Mouse (Mus musculus) lung, embryonic 16.5 days (tissue): ENCODE data around the gene Rad9a. TPM values are rescaled to one million over a fixed set of nuclear protein-coding genes. Genes with fewer than 3 reads are reported as not detected.

Source experiments
- ATAC-seq: fragments of 200-750 bp; cut with Nextera tagmentation; 2 replicates; pipeline ENCODE4 v1.8.0; 2017; ENCODE audit warnings: low read depth, mild to moderate bottlenecking, moderate library complexity
- H3K27ac ChIP-seq: fragments of 300-500 bp; sonication (generic); 2 replicates; pipeline ENCODE4 v1.5.1; 2014; ENCODE audit warnings: mild to moderate bottlenecking, control low read depth, low read length
- H3K27me3 ChIP-seq: fragments of 300-500 bp; sonication (generic); 2 replicates; pipeline ENCODE4 v1.6.1; 2014; ENCODE audit warnings: low read depth, low read length, mixed read lengths; ENCODE audit not compliant: control insufficient read depth, insufficient read depth
- H3K36me3 ChIP-seq: fragments of 300-500 bp; sonication (generic); 2 replicates; pipeline ENCODE4 v1.6.1; 2014; ENCODE audit warnings: low read length; ENCODE audit not compliant: control insufficient read depth, insufficient read depth
- H3K4me1 ChIP-seq: fragments of 300-500 bp; sonication (generic); replicated peaks from 2 replicates; pipeline ENCODE4 v1.6.1; 2014; ENCODE audit warnings: low read length, mixed read lengths; ENCODE audit not compliant: control insufficient read depth, insufficient read depth
- H3K4me2 ChIP-seq: fragments of 300-500 bp; sonication (generic); 2 replicates; pipeline ENCODE4 v1.6.1; 2014; ENCODE audit warnings: low read depth, low read length, control low read depth
- H3K4me3 ChIP-seq: fragments of 300-500 bp; sonication (generic); 2 replicates; pipeline ENCODE4 v1.5.1; 2014; ENCODE audit warnings: mild to moderate bottlenecking, low read length, control low read depth
- H3K9ac ChIP-seq: fragments of 300-500 bp; sonication (generic); 2 replicates; pipeline ENCODE4 v1.6.1; 2014; ENCODE audit warnings: low read length, control low read depth
- H3K9me3 ChIP-seq: fragments of 300-500 bp; sonication (generic); 2 replicates; pipeline ENCODE4 v1.6.1; 2016; ENCODE audit warnings: low read length; ENCODE audit not compliant: control insufficient read depth
- WGBS: fragments of 180-500 bp; shearing (Covaris S2); extraction: QIAGEN DNeasy Blood & Tissue Kit; methylation state at CpG from one replicate; pipeline ENCODE4 v1.1.7; 2014; 5-methylcytosine and 5-hydroxymethylcytosine counted together
- polyA plus RNA-seq: library from polyadenylated mRNA; unstranded; fragments of >200 nt; fragmentation: Nextera tagmentation; extraction: Ambion mirVana; gene quantifications from 2 replicates; pipeline ENCODE4 v1.2.1, GENCODE M21; 2015

The Rad9a gene
- polyA plus RNA-seq, 1 experiment from 2014 or later = 33.6 TPM

- H3K36me3 ChIP-seq = peaks cover 37% of the 10 kb centered on the region
Measured at GRCm38 (mm10) chr19:4154437-4155222, 46.8 kb downstream of the Rad9a start.

GRCm38 (mm10) chr19:4153232-4153654 lies 48.2 kb downstream of the Rad9a start, which contains the start of gene Ptprcap:
Gene Ptprcap, plus strand, starts transcription at chr19:4153604.
- ATAC-seq = no peak
- WGBS = 61% methylated on average over 11 of the region's 11 CpGs
- Histone ChIP-seq H3K36me3 (peaks cover 33% of the 10 kb centered on the region), H3K9ac (no peak within 1 kb of the TSS), H3K4me2 (no peak within 1 kb of the TSS), H3K9me3 (no peaks in the 10 kb centered on the region), H3K4me1 (peaks cover 12% of the 10 kb centered on the region), H3K27me3 (no peaks in the 10 kb centered on the region), H3K4me3 (no peak within 1 kb of the TSS), H3K27ac (no peak within 1 kb of the TSS)

More at GRCm38 (mm10) chr19:4154437-4155222, 46.8 kb downstream of the Rad9a start:
- Histone ChIP-seq H3K27me3 (no peaks in the 10 kb centered on the region), H3K4me3 (no peak overlapping the region), H3K4me1 (peaks cover 4% of the 10 kb centered on the region), H3K9me3 (no peaks in the 10 kb centered on the region), H3K9ac (no peak overlapping the region), H3K4me2 (no peak overlapping the region), H3K27ac (no peak overlapping the region)
- no peak for ATAC-seq
- WGBS = 67% methylated on average over 13 of the region's 13 CpGs

- no peak for ATAC-seq
- H3K36me3 ChIP-seq = peaks cover 27% of the 10 kb centered on the region
- no peak overlapping the region for H3K9ac ChIP-seq
- WGBS = 82% methylated on average over 8 of the region's 8 CpGs
- H3K9me3 ChIP-seq = no peaks in the 10 kb centered on the region
- H3K4me2 ChIP-seq = no peak overlapping the region
- H3K4me3 ChIP-seq = no peak overlapping the region
- no peak overlapping the region for H3K27ac ChIP-seq
- H3K4me1 ChIP-seq = peaks cover 16% of the 10 kb centered on the region
- H3K27me3 ChIP-seq = no peaks in the 10 kb centered on the region
Measured at GRCm38 (mm10) chr19:4152445-4153231, 48.8 kb downstream of the Rad9a start.

GRCm38 (mm10) chr19:4151898-4152297 lies 49.6 kb downstream of the Rad9a start:
- Histone ChIP-seq H3K9ac (no peak overlapping the region), H3K36me3 (peaks cover 21% of the 10 kb centered on the region), H3K4me1 (peaks cover 16% of the 10 kb centered on the region), H3K4me3 (no peak overlapping the region), H3K9me3 (no peaks in the 10 kb centered on the region), H3K27me3 (no peaks in the 10 kb centered on the region), H3K27ac (no peak overlapping the region), H3K4me2 (no peak overlapping the region)
- WGBS = 85% methylated on average over 5 of the region's 5 CpGs
- ATAC-seq = no peak

GRCm38 (mm10) chr19:4151488-4151860 lies 50.0 kb downstream of the Rad9a start:
- Histone ChIP-seq H3K27ac (no peak overlapping the region), H3K36me3 (peaks cover 19% of the 10 kb centered on the region), H3K9me3 (no peaks in the 10 kb centered on the region), H3K27me3 (no peaks in the 10 kb centered on the region), H3K4me2 (no peak overlapping the region), H3K4me3 (no peak overlapping the region), H3K4me1 (peaks cover 16% of the 10 kb centered on the region), H3K9ac (no peak overlapping the region)
- no peak for ATAC-seq
- WGBS = 72% methylated on average over 5 of the region's 5 CpGs

- WGBS = 89% methylated on average over 22 of the region's 22 CpGs
- H3K9me3 ChIP-seq = no peaks in the 10 kb centered on the region
- H3K36me3 ChIP-seq = peaks cover 17% of the 10 kb centered on the region
- no peak overlapping the region for H3K9ac ChIP-seq
- H3K27ac ChIP-seq = no peak overlapping the region
- no peaks in the 10 kb centered on the region for H3K27me3 ChIP-seq
- H3K4me2 ChIP-seq = no peak overlapping the region
- H3K4me3 ChIP-seq = no peak overlapping the region
- H3K4me1 ChIP-seq = peaks cover 16% of the 10 kb centered on the region
- ATAC-seq = no peak
Measured at GRCm38 (mm10) chr19:4150567-4151487, 50.6 kb downstream of the Rad9a start.

GRCm38 (mm10) chr19:4149764-4150461 lies 51.5 kb downstream of the Rad9a start:
- Histone ChIP-seq H3K4me3 (no peak overlapping the region), H3K9ac (peak overlapping the region; percentile 95; the same call in 1 of the 2 replicates), H3K4me2 (peak overlapping the region; percentile 80; the same call in 1 of the 2 replicates), H3K27ac (no peak overlapping the region), H3K4me1 (peaks cover 16% of the 10 kb centered on the region), H3K9me3 (no peaks in the 10 kb centered on the region), H3K27me3 (no peaks in the 10 kb centered on the region), H3K36me3 (peaks cover 17% of the 10 kb centered on the region)
- WGBS = 92% methylated on average over 17 of the region's 17 CpGs
- ATAC-seq = no peak

- H3K4me3 ChIP-seq = peak overlapping the region; percentile 84
- H3K4me2 ChIP-seq = peak overlapping the region; percentile 80
- H3K9me3 ChIP-seq = no peaks in the 10 kb centered on the region
- ATAC-seq = no peak
- H3K4me1 ChIP-seq = peaks cover 16% of the 10 kb centered on the region
- H3K36me3 ChIP-seq = peaks cover 17% of the 10 kb centered on the region
- no peak overlapping the region for H3K27ac ChIP-seq
- H3K9ac ChIP-seq = peak overlapping the region; percentile 95
- no peaks in the 10 kb centered on the region for H3K27me3 ChIP-seq
- WGBS = 82% methylated on average over 11 of the region's 11 CpGs
Measured at GRCm38 (mm10) chr19:4149283-4149682, 52.2 kb downstream of the Rad9a start.
